Comparison of ENCODE assay signal across 10 mouse cellular contexts in genomic region chr10:78322806-78323205, GRCm38 (mm10). TPM values are rescaled to one million over a fixed set of nuclear protein-coding genes. Genes with fewer than 3 reads are reported as not detected.
DNase-seq lines count a peak whose midpoint lies in the region; ATAC-seq and TF ChIP-seq lines count a peak whose summit lies in the region.
"Had no signal": no experiment of that assay in that cellular context is flagged by ENCODE, and none has a peak within 500 bp of the region (broad histone marks: within the 10 kb centered on the region; RNA-seq: fewer than 3 reads in every experiment).

No protein-coding gene starts in this region.

- ATAC-seq in forebrain, embryonic 13.5 days: no peak
- no peak for ATAC-seq in forebrain, embryonic 14.5 days
- ATAC-seq in midbrain, postnatal 0 days (ENCODE audit: low FRiP score): no peak
- no peak for ATAC-seq in midbrain, embryonic 11.5 days (ENCODE audit: low FRiP score)
- ATAC-seq in heart, postnatal 0 days (ENCODE audit: insufficient read depth, low read depth): peak; percentile 65; the same call in 1 of the 2 replicates

- peaks cover 22% of the 10 kb centered on the region for H3K36me3 ChIP-seq in forebrain, embryonic 13.5 days (ENCODE audit: poor library complexity, severe bottlenecking)
- peaks cover 11% of the 10 kb centered on the region; the same call in 1 of the 2 replicates for H3K36me3 ChIP-seq in forebrain, embryonic 14.5 days (ENCODE audit: control insufficient read depth, insufficient read depth, low read length)
- peaks cover 25% of the 10 kb centered on the region; the same call in 1 of the 2 replicates for H3K36me3 ChIP-seq in midbrain, postnatal 0 days (ENCODE audit: insufficient read depth, low read length)
- H3K36me3 ChIP-seq in midbrain, embryonic 11.5 days (ENCODE audit: control insufficient read depth, insufficient read depth, low read length): no peaks in the 10 kb centered on the region
- peaks cover 9% of the 10 kb centered on the region; the same call in 1 of the 2 replicates for H3K36me3 ChIP-seq in heart, postnatal 0 days (replicated peaks; ENCODE audit: control insufficient read depth, insufficient read depth, low read length)
- H3K36me3 ChIP-seq in splenic B cell, adult 2 months (ENCODE audit: control insufficient read depth, insufficient read depth, low read length, poor library complexity, severe bottlenecking): no peaks in the 10 kb centered on the region

- H3K9me3 ChIP-seq in forebrain, embryonic 13.5 days (replicated peaks): no peaks in the 10 kb centered on the region
- H3K9me3 ChIP-seq in forebrain, embryonic 14.5 days (replicated peaks; ENCODE audit: control insufficient read depth, low read length): no peaks in the 10 kb centered on the region
- H3K9me3 ChIP-seq in midbrain, postnatal 0 days (ENCODE audit: low read length): no peaks in the 10 kb centered on the region
- H3K9me3 ChIP-seq in midbrain, embryonic 11.5 days (ENCODE audit: control insufficient read depth, low read length): no peaks in the 10 kb centered on the region
- no peaks in the 10 kb centered on the region for H3K9me3 ChIP-seq in heart, postnatal 0 days (replicated peaks; ENCODE audit: control insufficient read depth, low read length)
- H3K9me3 ChIP-seq: limb, embryonic 13.5 days had no signal

- H3K9ac ChIP-seq in forebrain, embryonic 13.5 days: no peak overlapping the region
- no peak overlapping the region for H3K9ac ChIP-seq in forebrain, embryonic 14.5 days (ENCODE audit: low read length)
- H3K9ac ChIP-seq in midbrain, postnatal 0 days (replicated peaks; ENCODE audit: low read length, poor library complexity, severe bottlenecking): no peak overlapping the region
- no peak overlapping the region for H3K9ac ChIP-seq in midbrain, embryonic 11.5 days (ENCODE audit: low read length)
- no peak overlapping the region for H3K9ac ChIP-seq in heart, postnatal 0 days (replicated peaks; ENCODE audit: low read depth, low read length)
- H3K9ac ChIP-seq: limb, embryonic 13.5 days had no signal

- no peak overlapping the region for H3K4me2 ChIP-seq in forebrain, embryonic 13.5 days
- H3K4me2 ChIP-seq in forebrain, embryonic 14.5 days (ENCODE audit: low read length): no peak overlapping the region
- H3K4me2 ChIP-seq in midbrain, postnatal 0 days (ENCODE audit: low read depth, low read length, poor library complexity, severe bottlenecking): no peak overlapping the region
- no peak overlapping the region for H3K4me2 ChIP-seq in midbrain, embryonic 11.5 days
- no peak overlapping the region for H3K4me2 ChIP-seq in heart, postnatal 0 days (ENCODE audit: low read depth, low read length)
- H3K4me2 ChIP-seq: limb, embryonic 13.5 days had no signal

- H3K27me3 ChIP-seq in forebrain, embryonic 13.5 days: no peaks in the 10 kb centered on the region
- H3K27me3 ChIP-seq in forebrain, embryonic 14.5 days (replicated peaks; ENCODE audit: control insufficient read depth, insufficient read depth, low read length): no peaks in the 10 kb centered on the region
- H3K27me3 ChIP-seq in midbrain, postnatal 0 days (ENCODE audit: insufficient read depth, low read length): no peaks in the 10 kb centered on the region
- no peaks in the 10 kb centered on the region for H3K27me3 ChIP-seq in midbrain, embryonic 11.5 days (ENCODE audit: control insufficient read depth, insufficient read depth, low read length)
- H3K27me3 ChIP-seq in heart, postnatal 0 days (ENCODE audit: control insufficient read depth, insufficient read depth, low read length): no peaks in the 10 kb centered on the region
- H3K27me3 ChIP-seq in splenic B cell, adult 2 months (ENCODE audit: control insufficient read depth, insufficient read depth, low read length, poor library complexity, severe bottlenecking): no peaks in the 10 kb centered on the region
- H3K27me3 ChIP-seq: limb, embryonic 13.5 days had no signal

- H3K4me3 ChIP-seq in forebrain, embryonic 13.5 days: no peak overlapping the region
- H3K4me3 ChIP-seq in forebrain, embryonic 14.5 days (ENCODE audit: low read depth, low read length): no peak overlapping the region
- no peak overlapping the region for H3K4me3 ChIP-seq in midbrain, postnatal 0 days (ENCODE audit: low read depth, low read length)
- no peak overlapping the region for H3K4me3 ChIP-seq in midbrain, embryonic 11.5 days (ENCODE audit: low read depth, low read length)
- no peak overlapping the region for H3K4me3 ChIP-seq in heart, postnatal 0 days (ENCODE audit: low read depth, low read length)
- H3K4me3 ChIP-seq: limb, embryonic 13.5 days had no signal

- no CpG with 5 or more reads among the region's 1 CpGs for WGBS in forebrain, embryonic 13.5 days
- WGBS in forebrain, embryonic 14.5 days: no CpG with 5 or more reads among the region's 1 CpGs
- WGBS in midbrain, postnatal 0 days: no CpG with 5 or more reads among the region's 1 CpGs
- no CpG with 5 or more reads among the region's 1 CpGs for WGBS in midbrain, embryonic 11.5 days
- whole genome bisulfite sequencing in heart, postnatal 0 days: no CpG with 5 or more reads among the region's 1 CpGs

- TF ChIP-seq EP300 in heart, postnatal 0 days (IDR thresholded peaks at IDR 0.05; ENCODE audit: low read depth): no peak

- peaks cover 27% of the 10 kb centered on the region for H3K4me1 ChIP-seq in forebrain, embryonic 13.5 days
- H3K4me1 ChIP-seq in forebrain, embryonic 14.5 days (ENCODE audit: control insufficient read depth, insufficient read depth, low read length): peaks cover 8% of the 10 kb centered on the region; the same call in 1 of the 2 replicates
- no peaks in the 10 kb centered on the region for H3K4me1 ChIP-seq in midbrain, postnatal 0 days (ENCODE audit: insufficient read depth, low read length)
- H3K4me1 ChIP-seq in midbrain, embryonic 11.5 days (ENCODE audit: control insufficient read depth, insufficient read depth, low read length): no peaks in the 10 kb centered on the region
- H3K4me1 ChIP-seq in heart, postnatal 0 days (ENCODE audit: control insufficient read depth, insufficient read depth): peaks cover 9% of the 10 kb centered on the region

- peak overlapping the region; percentile 69; the same call in 1 of the 2 replicates for H3K27ac ChIP-seq in forebrain, embryonic 13.5 days
- H3K27ac ChIP-seq in forebrain, embryonic 14.5 days (ENCODE audit: low read depth, low read length): no peak overlapping the region
- no peak overlapping the region for H3K27ac ChIP-seq in midbrain, postnatal 0 days (ENCODE audit: low read depth, low read length)
- no peak overlapping the region for H3K27ac ChIP-seq in midbrain, embryonic 11.5 days (ENCODE audit: low read depth, low read length)
- no peak overlapping the region for H3K27ac ChIP-seq in heart, postnatal 0 days (ENCODE audit: low read depth)
- H3K27ac ChIP-seq: limb, embryonic 13.5 days had no signal

- peak; percentile 47 for TF ChIP-seq CTCF in midbrain, postnatal 0 days (IDR thresholded peaks at IDR 0.05)
- peak; percentile 60 for TF ChIP-seq CTCF in heart, postnatal 0 days (IDR thresholded peaks at IDR 0.05; ENCODE audit: low read depth)

- DNase-seq in forebrain, embryonic 14.5 days (ENCODE audit: low spot score): no peak
- DNase-seq in midbrain, postnatal 0 days (ENCODE audit: low spot score): no peak
- DNase-seq in midbrain, embryonic 11.5 days (ENCODE audit: low spot score, missing footprints): no peak
- DNase-seq in heart, postnatal 0 days (ENCODE audit: low spot score): no peak
- DNase-seq in splenic B cell, adult 2 months (ENCODE audit: low read depth, low spot score): peak; percentile 33
- no peak for DNase-seq in left cerebral cortex, adult 18-20 months (ENCODE audit: low spot score in 2 of 2)
- no peak for DNase-seq in ovary, postnatal 14 days (ENCODE audit: low spot score)
- DNase-seq: thymus, postnatal 36 days had no signal

RNA-seq across cellular contexts. Expression of gene Agpat3, which starts 29.5 kb away (rescaled TPM):
- 45.9 and 50.0 TPM in 2 replicates for polyA plus RNA-seq in forebrain, embryonic 13.5 days (2015; fragmentation: Nextera tagmentation; extraction: Ambion mirVana)
- 46.0 and 63.2 TPM in 2 replicates for polyA plus RNA-seq in forebrain, embryonic 14.5 days (2014; fragmentation: Nextera tagmentation; extraction: Ambion mirVana)
- 106 and 137 TPM in 2 replicates for total RNA-seq in midbrain, postnatal 0 days (2014; rRNA removed)
- 91.7 and 96.8 TPM in 2 replicates for polyA plus RNA-seq in midbrain, postnatal 0 days (2015; fragmentation: Nextera tagmentation; extraction: Ambion mirVana)
- 37.8 and 46.3 TPM in 2 replicates for polyA plus RNA-seq in midbrain, embryonic 11.5 days (2014; fragmentation: Nextera tagmentation; extraction: Ambion mirVana)
- 151 and 164 TPM in 2 replicates for total RNA-seq in heart, postnatal 0 days (2014; rRNA removed; ENCODE audit: low replicate concordance)
- 173 and 182 TPM in 2 replicates for polyA plus RNA-seq in heart, postnatal 0 days (2015; fragmentation: Nextera tagmentation; extraction: Ambion mirVana)
- total RNA-seq in left cerebral cortex, adult 18-20 months (2021): 100 to 1,000 TPM; 233 to 243 TPM
